16 mouse cellular contexts compared by ENCODE assay signal in the genomic region with DNA sequence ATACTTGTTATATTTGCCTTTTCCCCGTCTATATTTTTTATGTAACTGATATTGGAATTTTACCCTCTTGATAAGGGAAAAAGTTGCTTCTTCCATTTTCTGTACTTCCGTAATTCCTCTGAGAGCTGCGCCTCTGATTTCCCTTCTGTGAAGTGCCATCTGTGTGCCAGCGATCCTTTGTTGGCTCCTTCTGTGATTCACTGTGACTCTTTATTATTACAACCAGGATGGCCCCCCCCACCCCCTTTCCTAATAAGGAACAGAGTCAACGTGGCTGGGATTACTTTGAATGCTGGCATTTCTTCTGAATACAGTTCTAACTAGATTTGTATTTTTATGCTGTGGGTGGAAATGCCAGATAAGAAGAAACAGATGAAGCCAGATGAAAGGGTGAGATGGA.
DNase-seq lines count a peak whose midpoint lies in the region; ATAC-seq and TF ChIP-seq lines count a peak whose summit lies in the region.
"Had no signal": no experiment of that assay in that cellular context is flagged by ENCODE, and none has a peak within 500 bp of the region (broad histone marks: within the 10 kb centered on the region; RNA-seq: fewer than 3 reads in every experiment).

No protein-coding gene starts in this region.

- no peaks in the 10 kb centered on the region for H3K79me2 ChIP-seq in heart, adult 2 months (replicated peaks; ENCODE audit: control insufficient read depth, insufficient read depth, low read length)

- no peak for TF ChIP-seq EP300 in heart, adult 2 months (IDR thresholded peaks at IDR 0.05; ENCODE audit: insufficient read depth, low read depth, low read length)

- no peak overlapping the region for H3K4me3 ChIP-seq in forebrain, embryonic 13.5 days
- no peak overlapping the region for H3K4me3 ChIP-seq in forebrain, embryonic 10.5 days
- no peak overlapping the region for H3K4me3 ChIP-seq in neural tube, embryonic 11.5 days (ENCODE audit: low read depth, low read length)
- H3K4me3 ChIP-seq in midbrain, embryonic 16.5 days (ENCODE audit: low read depth, low read length), result no peak overlapping the region
- H3K4me3 ChIP-seq in heart, adult 2 months, result no peak overlapping the region
- H3K4me3 ChIP-seq: embryonic facial prominence, embryonic 15.5 days; limb, embryonic 15.5 days; neural tube, embryonic 12.5 days had no signal

- no peak for DNase-seq in forebrain, embryonic 10.5 days (ENCODE audit: extremely low spot score, low spot score)
- peak; percentile 28 for DNase-seq in neural tube, embryonic 11.5 days (ENCODE audit: low spot score)
- no peak for DNase-seq in neural tube, embryonic 10.5 days (ENCODE audit: extremely low spot score, low spot score)
- peak; percentile 18 for DNase-seq in forelimb bud, embryonic 11.5 days (ENCODE audit: low read depth, low spot score)
- no peak for DNase-seq in heart, adult 2 months
- DNase-seq: gastrocnemius, postnatal 25 days; kidney, adult 2 months; kidney, postnatal 36 days; lung, postnatal 14 days had no signal

- H3K9me3 ChIP-seq in forebrain, embryonic 13.5 days (replicated peaks), result no peaks in the 10 kb centered on the region
- H3K9me3 ChIP-seq in forebrain, embryonic 10.5 days, result no peaks in the 10 kb centered on the region
- H3K9me3 ChIP-seq in neural tube, embryonic 11.5 days (ENCODE audit: control insufficient read depth, low read length), result no peaks in the 10 kb centered on the region
- no peaks in the 10 kb centered on the region for H3K9me3 ChIP-seq in midbrain, embryonic 16.5 days (replicated peaks; ENCODE audit: control insufficient read depth, low read length, poor library complexity, severe bottlenecking)
- H3K9me3 ChIP-seq: embryonic facial prominence, embryonic 15.5 days; limb, embryonic 15.5 days; neural tube, embryonic 12.5 days had no signal

- H3K4me2 ChIP-seq in forebrain, embryonic 13.5 days, result no peak overlapping the region
- H3K4me2 ChIP-seq in neural tube, embryonic 11.5 days (ENCODE audit: low read depth), result no peak overlapping the region
- no peak overlapping the region for H3K4me2 ChIP-seq in midbrain, embryonic 16.5 days (ENCODE audit: low read length)
- H3K4me2 ChIP-seq: embryonic facial prominence, embryonic 15.5 days; limb, embryonic 15.5 days; neural tube, embryonic 12.5 days had no signal

- H3K27ac ChIP-seq in forebrain, embryonic 13.5 days, result peak overlapping the region; percentile 61; the same call in 1 of the 2 replicates
- H3K27ac ChIP-seq in forebrain, embryonic 10.5 days, result no peak overlapping the region
- H3K27ac ChIP-seq in neural tube, embryonic 11.5 days (ENCODE audit: low read depth, low read length), result no peak overlapping the region
- H3K27ac ChIP-seq in midbrain, embryonic 16.5 days (ENCODE audit: low read length), result no peak overlapping the region; the same call in none of the 2 replicates
- H3K27ac ChIP-seq in heart, adult 2 months, result no peak overlapping the region
- H3K27ac ChIP-seq: embryonic facial prominence, embryonic 15.5 days; limb, embryonic 15.5 days; neural tube, embryonic 12.5 days had no signal

- no peak overlapping the region for H3K9ac ChIP-seq in forebrain, embryonic 13.5 days
- H3K9ac ChIP-seq in neural tube, embryonic 11.5 days (ENCODE audit: low read length), result no peak overlapping the region
- H3K9ac ChIP-seq in midbrain, embryonic 16.5 days (ENCODE audit: low read depth, low read length), result no peak overlapping the region
- H3K9ac ChIP-seq in heart, adult 2 months (ENCODE audit: low read depth, low read length), result no peak overlapping the region
- H3K9ac ChIP-seq: embryonic facial prominence, embryonic 15.5 days; limb, embryonic 15.5 days; neural tube, embryonic 12.5 days had no signal

- no peaks in the 10 kb centered on the region for H3K27me3 ChIP-seq in forebrain, embryonic 13.5 days
- no peaks in the 10 kb centered on the region for H3K27me3 ChIP-seq in forebrain, embryonic 10.5 days (ENCODE audit: poor library complexity, severe bottlenecking)
- no peaks in the 10 kb centered on the region for H3K27me3 ChIP-seq in neural tube, embryonic 11.5 days (ENCODE audit: control insufficient read depth, insufficient read depth, low read length)
- no peaks in the 10 kb centered on the region for H3K27me3 ChIP-seq in midbrain, embryonic 16.5 days (ENCODE audit: control insufficient read depth, insufficient read depth, low read depth, low read length)
- H3K27me3 ChIP-seq in heart, adult 2 months (ENCODE audit: control insufficient read depth, insufficient read depth, low read length), result no peaks in the 10 kb centered on the region
- H3K27me3 ChIP-seq: CH12.LX; embryonic facial prominence, embryonic 15.5 days; limb, embryonic 15.5 days; neural tube, embryonic 12.5 days had no signal

- H3K36me3 ChIP-seq in forebrain, embryonic 13.5 days (ENCODE audit: poor library complexity, severe bottlenecking), result no peaks in the 10 kb centered on the region
- H3K36me3 ChIP-seq in forebrain, embryonic 10.5 days (replicated peaks), result no peaks in the 10 kb centered on the region
- H3K36me3 ChIP-seq in neural tube, embryonic 11.5 days (ENCODE audit: control insufficient read depth, insufficient read depth, low read length), result no peaks in the 10 kb centered on the region
- no peaks in the 10 kb centered on the region for H3K36me3 ChIP-seq in midbrain, embryonic 16.5 days (ENCODE audit: control insufficient read depth, insufficient read depth, low read length)
- no peaks in the 10 kb centered on the region for H3K36me3 ChIP-seq in heart, adult 2 months (ENCODE audit: control insufficient read depth, insufficient read depth, low read length)
- H3K36me3 ChIP-seq: embryonic facial prominence, embryonic 15.5 days; limb, embryonic 15.5 days; neural tube, embryonic 12.5 days had no signal

- H3K4me1 ChIP-seq in forebrain, embryonic 13.5 days, result peaks cover 30% of the 10 kb centered on the region
- H3K4me1 ChIP-seq in forebrain, embryonic 10.5 days, result peaks cover 17% of the 10 kb centered on the region
- H3K4me1 ChIP-seq in neural tube, embryonic 11.5 days (ENCODE audit: control insufficient read depth, insufficient read depth, low read length), result no peaks in the 10 kb centered on the region
- H3K4me1 ChIP-seq in midbrain, embryonic 16.5 days (ENCODE audit: control insufficient read depth, insufficient read depth, low read length), result peaks cover 6% of the 10 kb centered on the region
- no peaks in the 10 kb centered on the region for H3K4me1 ChIP-seq in heart, adult 2 months (ENCODE audit: control insufficient read depth, insufficient read depth, low read length)

- intact Hi-C loops in heart, adult 2 months (cut with DNase I), result loop anchor here (10.0 kb wide), 1 partner anchor 230 kb away; no protein-coding TSS in a partner anchor

- ATAC-seq in forebrain, embryonic 13.5 days, result peak; percentile 70
- no peak for ATAC-seq in neural tube, embryonic 11.5 days (ENCODE audit: insufficient read depth, low FRiP score, low TSS enrichment)
- 0 out of 2 replicates have a peak, but pooled peaks have one; percentile 43 for ATAC-seq in midbrain, embryonic 16.5 days
- ATAC-seq in megakaryocyte, adult 5-6 weeks (ENCODE audit: poor library complexity, severe bottlenecking), result no peak

- TF ChIP-seq CTCF in heart, adult 2 months (IDR thresholded peaks at IDR 0.05), result no peak

- WGBS in forebrain, embryonic 13.5 days, result 54% methylated on average over 5 of the region's 5 CpGs
- 58% methylated on average over 5 of the region's 5 CpGs for WGBS in forebrain, embryonic 10.5 days
- 57% methylated on average over 5 of the region's 5 CpGs for WGBS in neural tube, embryonic 11.5 days
- WGBS in midbrain, embryonic 16.5 days, result 39% methylated on average over 5 of the region's 5 CpGs
- 59% methylated on average over 5 of the region's 5 CpGs for whole genome bisulfite sequencing in heart, adult 2 months

- no peak for TF ChIP-seq POLR2A in heart, adult 2 months (IDR thresholded peaks at IDR 0.05; ENCODE audit: insufficient read depth, low read depth, low read length)

Comparison
In these comparisons a context has a peak if more than half of its experiments do, and no peak if none do; other contexts are left out.
1. DNase-seq: peak in neural tube, embryonic 11.5 days (single experiment) and forelimb bud, embryonic 11.5 days (single experiment); none in forebrain, embryonic 10.5 days (single experiment), neural tube, embryonic 10.5 days (single experiment) and heart, adult 2 months (0 of 2).
2. ATAC-seq: peak in forebrain, embryonic 13.5 days (single experiment) and midbrain, embryonic 16.5 days (single experiment); none in neural tube, embryonic 11.5 days (single experiment) and megakaryocyte, adult 5-6 weeks (single experiment).